Mouse (Mus musculus) ES-Bruce4 (cell line): Measurements from ENCODE around the gene Cox11. TPM values are rescaled to one million over a fixed set of nuclear protein-coding genes. Genes with fewer than 3 reads are reported as not detected.

Source experiments
- H3K27ac ChIP-seq: 2 replicates; pipeline ENCODE4 v1.5.1; 2012; ENCODE audit warnings: low read length, inconsistent platforms; ENCODE audit not compliant: insufficient read depth
- H3K27me3 ChIP-seq: 2 replicates; pipeline ENCODE4 v1.6.1; 2012; ENCODE audit warnings: mild to moderate bottlenecking, low read length, inconsistent platforms; ENCODE audit not compliant: control insufficient read depth, poor library complexity, insufficient read depth, severe bottlenecking
- H3K36me3 ChIP-seq: 2 replicates; pipeline ENCODE4 v1.6.1; 2012; ENCODE audit warnings: inconsistent platforms, mild to moderate bottlenecking, low read length, moderate library complexity; ENCODE audit not compliant: control insufficient read depth, poor library complexity, insufficient read depth, severe bottlenecking
- H3K4me1 ChIP-seq: one replicate; pipeline ENCODE4 v1.8.1; 2011; ENCODE audit warnings: low read length; ENCODE audit not compliant: control insufficient read depth, insufficient read depth
- H3K4me3 ChIP-seq: 2 replicates; pipeline ENCODE4 v1.5.1; 2011; ENCODE audit warnings: low read depth, mild to moderate bottlenecking, low read length
- H3K9ac ChIP-seq: 2 replicates; pipeline ENCODE4 v1.6.1; 2012; ENCODE audit warnings: low read depth, mild to moderate bottlenecking, inconsistent platforms; ENCODE audit not compliant: poor library complexity, severe bottlenecking
- H3K9me3 ChIP-seq: replicated peaks from 2 replicates; pipeline ENCODE4 v1.6.1; 2012; ENCODE audit warnings: mild to moderate bottlenecking, low read length, inconsistent platforms; ENCODE audit not compliant: control insufficient read depth, poor library complexity, insufficient read depth, severe bottlenecking
- CTCF ChIP-seq: IDR thresholded peaks from one replicate; pipeline ENCODE4 v1.8.1; 2011; ENCODE audit warnings: low read depth, low read length
- EP300 ChIP-seq: IDR thresholded peaks from 2 replicates; pipeline ENCODE4 v1.6.1; 2011; ENCODE audit warnings: low read depth, low read length; ENCODE audit not compliant: insufficient read depth
- POLR2A ChIP-seq: IDR thresholded peaks from one replicate; pipeline ENCODE4 v1.8.1; 2011; ENCODE audit warnings: low read length; ENCODE audit not compliant: insufficient read depth
- polyA plus RNA-seq: library from polyadenylated mRNA; stranded (reverse); fragments of >200 nt; gene quantifications from 2 replicates; pipeline ENCODE4 v1.2.4, GENCODE M21; 2011; ENCODE audit warnings: low read depth; ENCODE audit not compliant: missing spikeins, insufficient read depth, insufficient read length

The Cox11 gene
- polyA plus RNA-seq, 1 experiment = 28.1 TPM

DNA sequence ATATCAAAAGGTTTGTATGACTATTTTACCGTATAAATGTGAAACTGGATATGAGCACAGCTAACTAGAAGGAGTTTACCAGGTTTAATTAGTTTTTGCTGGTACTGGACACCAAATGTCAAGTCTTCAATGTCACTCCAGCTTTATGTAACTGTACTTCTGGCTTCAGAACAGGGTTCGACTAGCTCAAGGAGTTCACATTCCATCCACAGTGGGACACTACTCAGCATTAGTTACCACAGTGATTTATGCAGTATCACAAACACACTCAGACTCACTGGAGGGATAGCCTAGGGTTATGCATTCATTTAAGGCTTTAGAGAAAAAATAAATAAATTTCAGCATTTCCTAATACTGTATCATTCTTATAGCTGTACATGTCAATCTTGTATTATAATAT, 5.5 kb upstream of the Cox11 start:
- H3K4me3 ChIP-seq = no peak overlapping the region
- H3K9me3 ChIP-seq = no peaks in the 10 kb centered on the region
- no peaks in the 10 kb centered on the region for H3K36me3 ChIP-seq
- H3K9ac ChIP-seq = no peak overlapping the region
- no peaks in the 10 kb centered on the region for H3K4me1 ChIP-seq
- H3K27ac ChIP-seq = no peak overlapping the region
- no peaks in the 10 kb centered on the region for H3K27me3 ChIP-seq
- no peak for TF ChIP-seq POLR2A

DNA sequence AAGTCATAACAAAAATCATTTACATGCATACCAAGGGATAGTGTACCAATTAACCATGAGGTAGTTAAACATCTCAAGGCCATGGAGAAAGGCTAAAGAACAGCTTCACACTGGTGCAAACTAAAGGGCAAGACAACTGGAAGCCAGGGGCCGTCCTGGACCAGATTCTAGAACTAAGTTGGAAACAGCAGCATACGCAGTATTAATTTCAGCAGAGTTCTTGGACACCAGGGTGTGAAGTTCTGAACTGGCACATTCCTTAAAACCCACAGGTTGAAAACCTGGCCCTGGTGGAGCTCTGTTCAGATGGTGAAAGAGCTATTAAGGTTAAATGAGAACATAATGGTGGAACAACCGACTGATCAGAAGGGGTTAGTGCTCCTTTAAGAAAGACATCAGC, 3.3 kb upstream of the Cox11 start:
- Histone ChIP-seq H3K27ac (no peak overlapping the region), H3K36me3 (no peaks in the 10 kb centered on the region; the same call in 1 of the 2 replicates), H3K4me1 (no peaks in the 10 kb centered on the region), H3K4me3 (no peak overlapping the region), H3K27me3 (no peaks in the 10 kb centered on the region), H3K9ac (no peak overlapping the region), H3K9me3 (no peaks in the 10 kb centered on the region)
- TF ChIP-seq EP300 = no peak
- TF ChIP-seq CTCF = no peak
- no peak for TF ChIP-seq POLR2A

DNA sequence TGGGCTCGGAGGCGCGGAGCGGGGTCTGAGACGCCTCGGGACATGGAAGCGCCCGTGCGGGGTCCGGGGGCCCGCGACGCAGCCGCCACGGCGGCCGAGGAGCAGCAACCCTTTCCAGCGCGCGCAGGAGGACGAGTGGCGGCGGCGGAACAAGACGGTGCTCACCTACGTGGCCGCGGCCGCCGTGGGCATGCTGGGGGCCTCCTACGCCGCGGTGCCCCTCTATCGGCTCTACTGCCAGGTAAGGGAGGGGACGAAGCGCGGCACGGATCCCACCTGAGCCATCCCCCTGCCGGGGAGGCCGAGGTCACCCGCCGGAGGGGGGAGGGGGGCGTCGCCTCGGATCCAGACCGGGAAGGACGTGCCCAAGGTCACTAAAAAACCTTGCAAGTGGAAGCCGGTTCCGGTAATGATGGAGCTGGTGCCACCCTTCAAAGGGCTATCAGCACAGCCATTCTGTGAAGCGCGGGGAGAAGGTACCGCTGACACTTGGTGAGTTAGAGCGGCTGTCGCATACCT, 398 bp downstream of the Cox11 start:
- H3K4me3 ChIP-seq = peak overlapping the region; percentile 91
- H3K27me3 ChIP-seq = no peaks in the 10 kb centered on the region
- no peak for TF ChIP-seq CTCF
- TF ChIP-seq EP300 = no peak
- TF ChIP-seq POLR2A = no peak
- H3K9me3 ChIP-seq = no peaks in the 10 kb centered on the region
- 0 out of 2 replicates have a peak overlapping the region, but pooled peaks have one; percentile 8 for H3K27ac ChIP-seq
- H3K36me3 ChIP-seq = peaks cover 6% of the 10 kb centered on the region
- no peaks in the 10 kb centered on the region for H3K4me1 ChIP-seq
- H3K9ac ChIP-seq = peak overlapping the region; percentile 96

DNA sequence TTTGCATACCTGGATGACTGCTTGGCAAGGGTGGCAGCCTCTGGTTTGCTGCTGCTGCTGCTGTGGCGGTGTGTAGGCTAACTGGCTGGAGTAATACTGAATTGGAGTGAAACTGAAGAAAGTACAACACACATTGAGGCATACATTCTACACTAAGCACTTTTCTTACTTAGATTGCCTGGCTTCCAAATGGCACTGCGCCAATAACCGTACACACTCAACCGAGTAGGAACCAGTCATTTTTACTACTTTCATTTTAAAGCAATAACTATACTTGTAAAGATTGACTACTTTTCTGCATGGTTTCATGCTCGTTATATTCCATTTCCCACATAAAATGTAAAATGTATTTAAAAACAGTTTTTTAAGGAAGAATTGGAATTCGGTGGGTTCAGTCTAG, 11.8 kb downstream of the Cox11 start:
- Histone ChIP-seq H3K36me3 (peaks cover 35% of the 10 kb centered on the region), H3K9ac (no peak overlapping the region), H3K4me3 (no peak overlapping the region)

DNA sequence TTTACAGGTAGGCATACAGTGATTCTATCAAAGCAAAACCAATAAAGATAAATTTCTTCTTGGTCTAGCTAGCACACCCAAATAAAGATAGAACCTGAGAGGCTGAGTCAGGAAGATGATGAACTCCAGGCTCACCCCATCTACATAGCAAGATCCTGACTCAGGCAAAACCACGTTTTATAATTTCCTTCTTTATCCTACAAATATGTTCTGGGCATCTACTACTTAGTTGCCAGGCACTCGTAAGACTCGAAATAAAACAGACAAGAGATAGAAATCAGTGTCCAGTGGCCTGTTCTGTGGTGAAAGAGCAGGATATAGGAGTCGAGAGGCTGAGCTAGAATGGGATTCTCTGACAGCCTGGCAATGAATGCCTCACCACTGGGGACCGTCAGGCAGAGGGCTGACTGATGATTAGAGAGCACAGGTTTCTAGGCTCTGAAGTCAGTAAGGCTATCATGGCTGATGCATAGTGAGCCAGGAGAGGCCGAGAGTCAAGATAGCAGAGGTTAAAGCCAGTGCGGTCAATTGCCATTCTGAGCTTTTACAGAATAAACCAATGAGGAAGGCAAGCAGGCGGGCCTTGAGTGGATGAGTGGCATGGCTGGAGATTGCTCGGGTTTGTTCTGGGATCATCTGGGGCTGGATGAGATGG, 12.4 kb downstream of the Cox11 start:
- Histone ChIP-seq H3K9me3 (no peaks in the 10 kb centered on the region), H3K4me1 (no peaks in the 10 kb centered on the region), H3K27me3 (no peaks in the 10 kb centered on the region), H3K9ac (no peak overlapping the region), H3K27ac (no peak overlapping the region), H3K4me3 (no peak overlapping the region), H3K36me3 (peaks cover 29% of the 10 kb centered on the region)
- TF ChIP-seq EP300 = no peak
- no peak for TF ChIP-seq CTCF
- no peak for TF ChIP-seq POLR2A

More for the DNA sequence above, 11.8 kb downstream of the Cox11 start:
- Histone ChIP-seq H3K4me1 (no peaks in the 10 kb centered on the region), H3K27me3 (no peaks in the 10 kb centered on the region), H3K27ac (no peak overlapping the region), H3K9me3 (no peaks in the 10 kb centered on the region)
- no peak for TF ChIP-seq CTCF
- no peak for TF ChIP-seq EP300
- TF ChIP-seq POLR2A = no peak

DNA sequence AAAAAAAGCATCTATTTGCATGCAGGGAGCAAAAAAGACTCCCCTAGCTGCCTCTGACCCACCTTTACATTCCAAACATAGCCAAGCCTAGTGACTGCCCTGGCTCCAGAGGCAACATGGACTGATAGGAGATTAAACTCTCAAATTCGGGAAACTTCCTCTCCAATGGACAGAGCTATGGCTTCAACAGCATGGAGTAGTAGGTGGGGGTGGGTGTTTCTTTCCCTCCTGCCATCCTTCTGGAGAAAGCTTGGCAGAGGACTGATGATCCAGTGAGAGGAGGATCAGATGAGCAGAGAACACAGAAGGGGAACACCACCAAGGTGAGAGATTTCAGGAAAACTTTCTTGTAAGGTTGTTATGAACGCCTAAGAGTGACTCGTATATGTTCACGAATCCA, 14.6 kb downstream of the Cox11 start:
- Histone ChIP-seq H3K4me3 (no peak overlapping the region), H3K4me1 (no peaks in the 10 kb centered on the region), H3K36me3 (peaks cover 22% of the 10 kb centered on the region), H3K9ac (no peak overlapping the region), H3K9me3 (peaks cover 4% of the 10 kb centered on the region; the same call in 1 of the 2 replicates), H3K27me3 (no peaks in the 10 kb centered on the region), H3K27ac (no peak overlapping the region)
- TF ChIP-seq CTCF (no peak), POLR2A (no peak), EP300 (no peak)
